11 mouse cellular contexts compared by ENCODE assay signal in genomic region chr11:42944573-42944972, GRCm38 (mm10).
DNase-seq lines count a peak whose midpoint lies in the region; ATAC-seq and TF ChIP-seq lines count a peak whose summit lies in the region.
"Had no signal": no experiment of that assay in that cellular context is flagged by ENCODE, and none has a peak within 500 bp of the region (broad histone marks: within the 10 kb centered on the region; RNA-seq: fewer than 3 reads in every experiment).

No protein-coding gene starts in this region.

- H3K4me3 ChIP-seq in lung, embryonic 14.5 days (ENCODE audit: low read depth, low read length) = no peak overlapping the region
- no peak overlapping the region for H3K4me3 ChIP-seq in intestine, embryonic 16.5 days (ENCODE audit: low read length)
- H3K4me3 ChIP-seq in midbrain, embryonic 15.5 days = no peak overlapping the region
- no peak overlapping the region for H3K4me3 ChIP-seq in forebrain, embryonic 10.5 days
- H3K4me3 ChIP-seq: hindbrain, embryonic 10.5 days; midbrain, embryonic 12.5 days had no signal

- no peak overlapping the region for H3K27ac ChIP-seq in lung, embryonic 14.5 days (ENCODE audit: low read depth)
- no peak overlapping the region for H3K27ac ChIP-seq in intestine, embryonic 16.5 days (ENCODE audit: low read length)
- H3K27ac ChIP-seq in midbrain, embryonic 15.5 days = no peak overlapping the region
- H3K27ac ChIP-seq in forebrain, embryonic 10.5 days = no peak overlapping the region
- H3K27ac ChIP-seq: hindbrain, embryonic 10.5 days; midbrain, embryonic 12.5 days had no signal

- DNase-seq in lung, embryonic 14.5 days = peak; percentile 42
- DNase-seq in lung, postnatal 10 days = no peak
- DNase-seq in kidney, postnatal 36 days = peak; percentile 52 to 69
- DNase-seq in urinary bladder, postnatal 10 days (ENCODE audit: low spot score) = peak; percentile 10
- no peak for DNase-seq in cerebellum, postnatal 14 days
- DNase-seq in forebrain, embryonic 10.5 days (ENCODE audit: extremely low spot score, low spot score) = no peak
- DNase-seq: spleen, adult 18-20 months had no signal

- H3K9ac ChIP-seq in lung, embryonic 14.5 days = no peak overlapping the region
- no peak overlapping the region for H3K9ac ChIP-seq in intestine, embryonic 16.5 days (ENCODE audit: low read depth, low read length)
- H3K9ac ChIP-seq in midbrain, embryonic 15.5 days = no peak overlapping the region
- H3K9ac ChIP-seq: midbrain, embryonic 12.5 days had no signal

- H3K4me1 ChIP-seq in lung, embryonic 14.5 days (ENCODE audit: insufficient read depth) = no peaks in the 10 kb centered on the region
- 0 out of 2 replicates have a peak, but pooled peaks cover 2% of the 10 kb centered on the region for H3K4me1 ChIP-seq in intestine, embryonic 16.5 days (ENCODE audit: control insufficient read depth, insufficient read depth, low read length)
- no peaks in the 10 kb centered on the region for H3K4me1 ChIP-seq in midbrain, embryonic 15.5 days
- H3K4me1 ChIP-seq in forebrain, embryonic 10.5 days = no peaks in the 10 kb centered on the region
- H3K4me1 ChIP-seq: hindbrain, embryonic 10.5 days; midbrain, embryonic 12.5 days had no signal

- no peaks in the 10 kb centered on the region for H3K27me3 ChIP-seq in lung, embryonic 14.5 days (ENCODE audit: insufficient read depth, low read length)
- no peaks in the 10 kb centered on the region for H3K27me3 ChIP-seq in intestine, embryonic 16.5 days (replicated peaks; ENCODE audit: control insufficient read depth, insufficient read depth, low read length)
- no peaks in the 10 kb centered on the region for H3K27me3 ChIP-seq in midbrain, embryonic 15.5 days (replicated peaks)
- no peaks in the 10 kb centered on the region for H3K27me3 ChIP-seq in forebrain, embryonic 10.5 days (ENCODE audit: poor library complexity, severe bottlenecking)
- H3K27me3 ChIP-seq: midbrain, embryonic 12.5 days had no signal

- ATAC-seq in lung, embryonic 14.5 days (ENCODE audit: insufficient read depth) = peak; percentile 56; the same call in 1 of the 2 replicates
- ATAC-seq in intestine, embryonic 16.5 days = peak; percentile 92
- ATAC-seq in midbrain, embryonic 15.5 days (replicated peaks) = no peak

- no peak for TF ChIP-seq CTCF in lung, embryonic 14.5 days (IDR thresholded peaks at IDR 0.05; ENCODE audit: low read depth)

- H3K4me2 ChIP-seq in lung, embryonic 14.5 days = no peak overlapping the region
- H3K4me2 ChIP-seq in intestine, embryonic 16.5 days (ENCODE audit: low read depth, low read length) = no peak overlapping the region
- no peak overlapping the region for H3K4me2 ChIP-seq in midbrain, embryonic 15.5 days
- H3K4me2 ChIP-seq: midbrain, embryonic 12.5 days had no signal

- H3K9me3 ChIP-seq in lung, embryonic 14.5 days (ENCODE audit: low read depth, low read length) = no peaks in the 10 kb centered on the region
- H3K9me3 ChIP-seq in intestine, embryonic 16.5 days (ENCODE audit: control insufficient read depth, low read length) = no peaks in the 10 kb centered on the region
- no peaks in the 10 kb centered on the region for H3K9me3 ChIP-seq in midbrain, embryonic 15.5 days
- no peaks in the 10 kb centered on the region for H3K9me3 ChIP-seq in forebrain, embryonic 10.5 days
- H3K9me3 ChIP-seq: hindbrain, embryonic 10.5 days; midbrain, embryonic 12.5 days had no signal

- 55% methylated on average over 3 of the region's 3 CpGs for WGBS in lung, embryonic 14.5 days
- WGBS in intestine, embryonic 16.5 days = 56% methylated on average over 3 of the region's 3 CpGs
- 85% methylated on average over 3 of the region's 3 CpGs for WGBS in midbrain, embryonic 15.5 days
- 80% methylated on average over 3 of the region's 3 CpGs for WGBS in forebrain, embryonic 10.5 days

- no peaks in the 10 kb centered on the region for H3K36me3 ChIP-seq in lung, embryonic 14.5 days (ENCODE audit: insufficient read depth)
- no peaks in the 10 kb centered on the region for H3K36me3 ChIP-seq in intestine, embryonic 16.5 days (ENCODE audit: control insufficient read depth, insufficient read depth, low read length)
- no peaks in the 10 kb centered on the region for H3K36me3 ChIP-seq in midbrain, embryonic 15.5 days (replicated peaks)
- H3K36me3 ChIP-seq in forebrain, embryonic 10.5 days (replicated peaks) = no peaks in the 10 kb centered on the region
- H3K36me3 ChIP-seq: hindbrain, embryonic 10.5 days; midbrain, embryonic 12.5 days had no signal

Comparison
In these comparisons a context has a peak if more than half of its experiments do, and no peak if none do; other contexts are left out.
1. DNase-seq: peak in lung, embryonic 14.5 days (single experiment), kidney, postnatal 36 days (2 of 2) and urinary bladder, postnatal 10 days (single experiment); none in lung, postnatal 10 days (single experiment), cerebellum, postnatal 14 days (0 of 2) and forebrain, embryonic 10.5 days (single experiment).